Mouse (Mus musculus) E14TG2a.4 (cell line): Measurements from ENCODE around the gene Aco1.

Experiments used
- CTCF ChIP-seq: conservative IDR thresholded peaks from 2 replicates; pipeline ENCODE4 v1.5.1; 2014; ENCODE audit warnings: low read length
- POU5F1 ChIP-seq: IDR thresholded peaks from 2 replicates; pipeline ENCODE4 v1.6.1; 2014; ENCODE audit warnings: low read length, borderline replicate concordance

GRCm38 (mm10) chr4:40174321-40174720, 31.4 kb downstream of the Aco1 start:
- TF ChIP-seq CTCF (no peak), POU5F1 (no peak)
